ENCODE assay signal across 12 mouse cellular contexts in genomic region chr1:172323801-172324359, GRCm38 (mm10). TPM values are rescaled to one million over a fixed set of nuclear protein-coding genes. Genes with fewer than 3 reads are reported as not detected.
DNase-seq lines count a peak whose midpoint lies in the region; ATAC-seq and TF ChIP-seq lines count a peak whose summit lies in the region.
"Had no signal": no experiment of that assay in that cellular context is flagged by ENCODE, and none has a peak within 500 bp of the region (broad histone marks: within the 10 kb centered on the region; RNA-seq: fewer than 3 reads in every experiment).

No protein-coding gene starts in this region.

- TF ChIP-seq POLR2A in olfactory bulb, adult 2 months (IDR thresholded peaks at IDR 0.05; ENCODE audit: insufficient read depth, low read depth, low read length) = no peak
- no peak for TF ChIP-seq POLR2A in heart, adult 2 months (IDR thresholded peaks at IDR 0.05; ENCODE audit: insufficient read depth, low read depth, low read length)

- 55% methylated on average over 6 of the region's 6 CpGs for WGBS in forebrain, embryonic 16.5 days
- WGBS in olfactory bulb, adult 2 months = 52% methylated on average over 6 of the region's 6 CpGs
- WGBS in intestine, embryonic 15.5 days = 70% methylated on average over 6 of the region's 6 CpGs
- WGBS in heart, adult 2 months = 70% methylated on average over 6 of the region's 6 CpGs

- H3K36me3 ChIP-seq in forebrain, embryonic 16.5 days (ENCODE audit: control insufficient read depth, insufficient read depth) = 0 out of 2 replicates have a peak, but pooled peaks cover 2% of the 10 kb centered on the region
- H3K36me3 ChIP-seq in intestine, embryonic 15.5 days = no peaks in the 10 kb centered on the region
- no peaks in the 10 kb centered on the region for H3K36me3 ChIP-seq in heart, adult 2 months (ENCODE audit: control insufficient read depth, insufficient read depth, low read length)

- no peak for ATAC-seq in forebrain, embryonic 16.5 days
- no peak for ATAC-seq in intestine, embryonic 15.5 days

- H3K9ac ChIP-seq in forebrain, embryonic 16.5 days (replicated peaks; ENCODE audit: low read depth, low read length) = 0 out of 2 replicates have a peak overlapping the region, but pooled peaks have one; percentile 19
- no peak overlapping the region for H3K9ac ChIP-seq in intestine, embryonic 15.5 days
- H3K9ac ChIP-seq in heart, adult 2 months (ENCODE audit: low read depth, low read length) = no peak overlapping the region
- H3K9ac ChIP-seq: liver, embryonic 14.5 days had no signal

- intact Hi-C loops in heart, adult 2 months (cut with DNase I) = loop anchor here (1.0 kb wide), 1 partner anchor 205 kb away; no protein-coding TSS in a partner anchor

- no peaks in the 10 kb centered on the region for H3K9me3 ChIP-seq in forebrain, embryonic 16.5 days (ENCODE audit: control insufficient read depth, low read length)
- H3K9me3 ChIP-seq in intestine, embryonic 15.5 days = no peaks in the 10 kb centered on the region

- TF ChIP-seq CTCF in layer of hippocampus, adult 2 months (conservative IDR thresholded peaks at IDR 0.05) = no peak
- TF ChIP-seq CTCF in olfactory bulb, adult 2 months (IDR thresholded peaks at IDR 0.05; ENCODE audit: insufficient read depth, low read depth, low read length) = no peak
- TF ChIP-seq CTCF in heart, adult 2 months (IDR thresholded peaks at IDR 0.05) = no peak

- no peak overlapping the region for H3K4me2 ChIP-seq in forebrain, embryonic 16.5 days (ENCODE audit: low read length)
- H3K4me2 ChIP-seq in intestine, embryonic 15.5 days (replicated peaks) = no peak overlapping the region
- H3K4me2 ChIP-seq: midbrain, embryonic 11.5 days had no signal

- peak overlapping the region; percentile 90 for H3K27ac ChIP-seq in layer of hippocampus, adult 2 months
- no peak overlapping the region for H3K27ac ChIP-seq in forebrain, embryonic 16.5 days (ENCODE audit: low read length)
- peak overlapping the region; percentile 53 for H3K27ac ChIP-seq in olfactory bulb, adult 2 months (ENCODE audit: insufficient read depth, low read depth, low read length)
- no peak overlapping the region for H3K27ac ChIP-seq in intestine, embryonic 15.5 days
- no peak overlapping the region for H3K27ac ChIP-seq in heart, adult 2 months
- H3K27ac ChIP-seq: liver, embryonic 14.5 days had no signal

- DNase-seq in cerebellum, adult 9-10 months = peak; percentile 62
- DNase-seq in cerebellum, postnatal 4 days (ENCODE audit: low spot score in 2 of 2) = no peak
- peak in 1 of 2 experiments; percentile 79 for DNase-seq in layer of hippocampus, adult 2 months (ENCODE audit: low spot score in 2 of 2)
- DNase-seq in layer of hippocampus, postnatal 10 days (ENCODE audit: low spot score in 2 of 2) = no peak
- no peak for DNase-seq in heart, adult 2 months

- no peaks in the 10 kb centered on the region for H3K27me3 ChIP-seq in forebrain, embryonic 16.5 days (replicated peaks; ENCODE audit: control insufficient read depth, insufficient read depth, low read length)
- peaks cover 40% of the 10 kb centered on the region for H3K27me3 ChIP-seq in intestine, embryonic 15.5 days (replicated peaks)
- H3K27me3 ChIP-seq in heart, adult 2 months (ENCODE audit: control insufficient read depth, insufficient read depth, low read length) = peaks cover 7% of the 10 kb centered on the region; the same call in 1 of the 2 replicates

- TF ChIP-seq EP300 in heart, adult 2 months (IDR thresholded peaks at IDR 0.05; ENCODE audit: insufficient read depth, low read depth, low read length) = no peak

- no peaks in the 10 kb centered on the region for H3K79me2 ChIP-seq in heart, adult 2 months (replicated peaks; ENCODE audit: control insufficient read depth, insufficient read depth, low read length)

- no peak overlapping the region for H3K4me3 ChIP-seq in layer of hippocampus, adult 2 months
- no peak overlapping the region for H3K4me3 ChIP-seq in forebrain, embryonic 16.5 days (replicated peaks; ENCODE audit: low read length)
- H3K4me3 ChIP-seq in olfactory bulb, adult 2 months (ENCODE audit: insufficient read depth, low read depth, low read length) = no peak overlapping the region
- no peak overlapping the region for H3K4me3 ChIP-seq in intestine, embryonic 15.5 days (replicated peaks)
- no peak overlapping the region for H3K4me3 ChIP-seq in heart, adult 2 months

- peaks cover 32% of the 10 kb centered on the region for H3K4me1 ChIP-seq in forebrain, embryonic 16.5 days (replicated peaks; ENCODE audit: control insufficient read depth, insufficient read depth, low read length)
- H3K4me1 ChIP-seq in olfactory bulb, adult 2 months (ENCODE audit: control insufficient read depth, insufficient read depth, low read length) = peaks cover 34% of the 10 kb centered on the region
- H3K4me1 ChIP-seq in intestine, embryonic 15.5 days (replicated peaks) = peaks cover 15% of the 10 kb centered on the region; the same call in 1 of the 2 replicates
- H3K4me1 ChIP-seq in heart, adult 2 months (ENCODE audit: control insufficient read depth, insufficient read depth, low read length) = no peaks in the 10 kb centered on the region

RNA-seq across cellular contexts. Expression of gene Kcnj9, which starts 5.2 kb away (rescaled TPM):
- 10 to 100 TPM; 67.2 to 69.2 TPM for total RNA-seq in layer of hippocampus, adult 2 months (2021)
- total RNA-seq in layer of hippocampus, postnatal 10 days (2021) = 10 to 100 TPM; 38.4 to 46.7 TPM
- 2.6 and 4.2 TPM in 2 replicates for polyA plus RNA-seq in forebrain, embryonic 16.5 days (2015; fragmentation: Nextera tagmentation; extraction: Ambion mirVana)
- not detected in 2 replicates for polyA plus RNA-seq in olfactory bulb, adult 2 months (2012; ENCODE audit: insufficient read depth, insufficient read length, low replicate concordance, missing spikeins)
- polyA plus RNA-seq in intestine, embryonic 15.5 days (2015; fragmentation: Nextera tagmentation; extraction: Ambion mirVana) = 0.08 TPM in 1 of 2 replicates, not detected in the other
- not detected for total RNA-seq in heart, adult 2 months (2021)
- polyA plus RNA-seq in heart, adult 2 months (2012; rRNA removed) = 0.04 and 0.06 TPM in 2 replicates
- total RNA-seq: granulocyte monocyte progenitor cell, adult 5-6 weeks had no signal
- polyA plus RNA-seq: heart, postnatal 0 days had no signal

RNA-seq across cellular contexts. Expression of gene Kcnj10, which starts 17.1 kb away (rescaled TPM):
- total RNA-seq in layer of hippocampus, adult 2 months (2021) = 10 to 100 TPM; 83.2 to 91.6 TPM
- total RNA-seq in layer of hippocampus, postnatal 10 days (2021) = 10 to 100 TPM; 70.7 to 73.5 TPM
- 2.1 and 2.2 TPM in 2 replicates for polyA plus RNA-seq in forebrain, embryonic 16.5 days (2015; fragmentation: Nextera tagmentation; extraction: Ambion mirVana)
- 93.5 and 169 TPM in 2 replicates for polyA plus RNA-seq in olfactory bulb, adult 2 months (2012; ENCODE audit: insufficient read depth, insufficient read length, low replicate concordance, missing spikeins)
- polyA plus RNA-seq in intestine, embryonic 15.5 days (2015; fragmentation: Nextera tagmentation; extraction: Ambion mirVana) = 0.08 TPM in 2 replicates
- under 1 TPM; 0.07 to 0.08 TPM for total RNA-seq in heart, adult 2 months (2021)
- polyA plus RNA-seq in heart, adult 2 months (2012; rRNA removed) = 0.26 and 0.27 TPM in 2 replicates
- polyA plus RNA-seq: heart, postnatal 0 days had no signal

RNA-seq across cellular contexts. Expression of gene Atp1a2, which starts 26.0 kb away (rescaled TPM):
- total RNA-seq in layer of hippocampus, adult 2 months (2021) = 100 to 1,000 TPM; 585 to 600 TPM
- total RNA-seq in layer of hippocampus, postnatal 10 days (2021) = 100 to 1,000 TPM; 472 TPM
- 42.4 and 47.1 TPM in 2 replicates for polyA plus RNA-seq in forebrain, embryonic 16.5 days (2015; fragmentation: Nextera tagmentation; extraction: Ambion mirVana)
- 130 and 318 TPM in 2 replicates for polyA plus RNA-seq in olfactory bulb, adult 2 months (2012; ENCODE audit: insufficient read depth, insufficient read length, low replicate concordance, missing spikeins)
- polyA plus RNA-seq in intestine, embryonic 15.5 days (2015; fragmentation: Nextera tagmentation; extraction: Ambion mirVana) = 3.3 TPM in 2 replicates
- 100 to 1,000 TPM; 462 to 588 TPM for total RNA-seq in heart, adult 2 months (2021)
- polyA plus RNA-seq in heart, adult 2 months (2012; rRNA removed) = 319 and 349 TPM in 2 replicates
- total RNA-seq: granulocyte monocyte progenitor cell, adult 5-6 weeks had no signal

RNA-seq across cellular contexts. Expression of gene Pigm, which starts 52.5 kb away (rescaled TPM):
- 1 to 10 TPM; 8.3 to 9.2 TPM for total RNA-seq in layer of hippocampus, adult 2 months (2021)
- 10 to 100 TPM; 10.2 to 10.8 TPM for total RNA-seq in layer of hippocampus, postnatal 10 days (2021)
- polyA plus RNA-seq in forebrain, embryonic 16.5 days (2015; fragmentation: Nextera tagmentation; extraction: Ambion mirVana) = 4.5 and 4.7 TPM in 2 replicates
- polyA plus RNA-seq in olfactory bulb, adult 2 months (2012; ENCODE audit: insufficient read depth, insufficient read length, low replicate concordance, missing spikeins) = not detected in 2 replicates
- polyA plus RNA-seq in intestine, embryonic 15.5 days (2015; fragmentation: Nextera tagmentation; extraction: Ambion mirVana) = 6.3 and 6.4 TPM in 2 replicates
- 1 to 10 TPM; 3.8 to 4.2 TPM for total RNA-seq in heart, adult 2 months (2021)
- 3.3 and 3.7 TPM in 2 replicates for polyA plus RNA-seq in heart, adult 2 months (2012; rRNA removed)

Comparison
In these comparisons a context has a peak if more than half of its experiments do, and no peak if none do; other contexts are left out.
1. H3K27ac ChIP-seq: peak in layer of hippocampus, adult 2 months (single experiment) and olfactory bulb, adult 2 months (single experiment); none in forebrain, embryonic 16.5 days (single experiment), intestine, embryonic 15.5 days (single experiment) and heart, adult 2 months (single experiment).
2. RNA of gene Kcnj10, which starts 17.1 kb away (polyA plus RNA-seq): 93.5 to 169 TPM in olfactory bulb, adult 2 months; 2.1 to 2.2 TPM in forebrain, embryonic 16.5 days, 0.26 to 0.27 TPM in heart, adult 2 months and 0.08 TPM in intestine, embryonic 15.5 days; every median in the first group is over 10 times any median in the second.
3. RNA of gene Atp1a2, which starts 26.0 kb away (polyA plus RNA-seq): 319 to 349 TPM in heart, adult 2 months, 130 to 318 TPM in olfactory bulb, adult 2 months and 42.4 to 47.1 TPM in forebrain, embryonic 16.5 days; 3.3 TPM in intestine, embryonic 15.5 days; every median in the first group is over 10 times any median in the second.